Mouse (Mus musculus): Measurements from ENCODE around the gene Dusp18. TPM values are rescaled to one million over a fixed set of nuclear protein-coding genes. Genes with fewer than 3 reads are reported as not detected.

Gene Dusp18
- polyA plus RNA-seq (2014; fragmentation: Illumina TruSeq; extraction: RNeasy Lipid Tissue Mini Kit (QIAGEN cat#74804); ENCODE audit: low read depth, low replicate concordance) = 36.9 TPM

DNA sequence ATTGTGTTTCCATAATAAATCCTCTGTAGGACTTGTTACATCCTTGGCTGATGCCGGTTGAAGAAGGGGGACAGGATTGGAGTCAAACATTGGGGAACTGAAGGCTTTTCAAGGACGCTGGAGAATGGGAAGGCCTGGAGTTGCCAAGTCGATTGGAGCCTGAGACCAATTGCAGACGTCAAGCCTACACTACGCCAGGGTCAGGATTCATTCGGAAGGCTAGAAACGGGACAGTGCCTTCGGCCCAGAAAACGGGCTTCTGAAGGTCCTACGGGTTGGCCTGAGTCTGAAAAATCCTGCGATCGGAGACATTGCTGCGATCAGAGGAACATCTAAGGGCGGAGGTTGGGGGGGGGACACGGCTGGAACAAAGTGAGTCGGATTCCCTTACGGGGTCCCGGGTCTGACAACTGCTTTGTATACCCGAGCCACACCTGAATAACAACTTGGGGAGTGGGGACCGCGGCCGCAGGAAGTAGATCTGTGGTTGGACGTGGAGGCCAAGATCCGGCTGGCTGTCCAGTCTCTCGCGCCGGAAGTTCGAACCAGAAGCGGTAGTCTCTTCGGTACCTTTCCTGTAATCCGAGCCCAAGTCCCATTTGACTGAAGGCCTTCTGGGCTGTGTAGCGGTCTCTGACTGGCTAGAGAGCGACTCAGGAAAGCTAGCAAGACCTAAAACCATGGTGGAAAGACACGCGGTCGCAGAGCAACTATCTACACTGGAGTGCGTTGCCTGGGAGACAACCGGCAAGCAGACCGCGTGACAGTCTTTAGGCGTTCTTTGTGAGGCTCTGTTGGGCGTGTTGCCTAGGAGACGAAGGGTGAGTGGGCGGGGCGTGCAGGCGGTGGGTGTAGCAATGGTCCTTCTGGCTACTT is at the start of gene Dusp18, which contains the start of gene 4921536K21Rik:
Gene Dusp18, plus strand, starts transcription at position 835 of the 876 bp plus-strand sequence.
Gene 4921536K21Rik, minus strand, starts transcription at position 693 of the 876 bp plus-strand sequence.

DNA sequence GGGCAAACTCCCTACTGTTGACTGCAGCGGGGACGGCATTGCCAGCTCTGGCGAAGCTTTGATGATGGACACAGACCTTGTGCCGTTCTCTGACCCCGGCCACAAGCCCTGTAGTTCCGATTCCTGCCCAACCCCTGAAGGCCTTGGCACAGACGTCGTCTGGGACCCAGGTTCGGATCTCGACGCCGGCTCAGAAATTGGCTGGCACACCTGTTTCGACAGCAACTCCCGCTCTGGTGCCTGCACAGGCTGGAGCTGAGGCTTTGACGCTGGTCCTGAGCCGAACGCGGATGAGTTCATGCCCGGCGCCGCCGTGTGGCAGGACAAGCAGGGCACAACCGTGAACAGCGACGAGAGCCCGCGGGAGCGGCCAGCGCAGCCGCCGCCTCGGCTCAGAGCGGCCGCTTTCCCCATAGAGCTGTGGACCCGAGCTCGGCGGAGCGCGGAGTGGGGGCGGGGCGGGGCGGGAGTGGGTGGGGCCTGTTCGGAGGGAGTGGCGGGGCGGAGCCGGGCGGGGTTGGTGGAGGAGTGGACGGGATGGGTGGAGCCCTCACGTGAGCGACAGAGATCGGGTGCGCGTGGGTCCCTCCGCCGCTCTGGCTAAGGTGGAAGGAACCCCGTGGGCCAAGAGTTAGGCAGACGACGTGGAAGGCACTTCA is 31.5 kb upstream of the Dusp18 start, which contains the start of gene Osbp2:
Gene Osbp2, minus strand, starts transcription at position 450 of the 659 bp plus-strand sequence.

DNA sequence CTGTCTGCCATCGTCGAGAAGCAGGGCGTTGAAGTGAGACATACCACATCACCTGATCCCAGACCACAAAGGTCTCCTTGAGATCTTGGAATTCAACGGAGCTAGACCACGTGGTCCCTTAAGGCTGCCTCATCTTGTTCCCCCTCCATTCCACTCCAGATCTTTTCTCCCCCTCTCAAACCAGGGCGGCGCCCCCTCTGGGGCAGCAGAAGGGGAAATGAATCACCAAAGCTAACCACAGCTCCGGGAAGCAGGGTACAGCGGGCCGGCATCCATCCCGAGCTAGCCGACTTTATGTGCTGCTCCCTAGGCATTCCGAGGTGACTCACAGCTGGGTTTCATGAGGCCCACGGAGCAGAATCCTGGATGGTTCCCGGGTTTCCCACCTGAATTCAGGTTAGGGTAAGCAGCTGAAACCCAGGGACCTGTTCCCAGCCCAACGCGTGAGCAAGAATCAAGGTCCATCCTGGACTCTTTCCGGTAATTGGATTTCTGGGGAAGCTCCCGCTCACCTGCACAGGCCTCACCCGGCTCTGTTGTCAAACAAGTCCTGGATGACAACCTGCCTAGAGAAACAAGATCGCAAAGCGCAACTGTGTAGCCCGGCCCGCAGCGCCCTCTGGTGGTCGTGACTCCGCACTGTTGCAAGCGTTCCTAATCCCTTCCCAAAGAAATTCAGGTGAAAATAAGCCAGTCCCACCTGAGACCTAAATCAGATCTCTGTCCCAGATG is 19.2 kb downstream of the Dusp18 start, which contains the start of gene Slc35e4:
Gene Slc35e4, minus strand, starts transcription at position 556 of the 732 bp plus-strand sequence.

DNA sequence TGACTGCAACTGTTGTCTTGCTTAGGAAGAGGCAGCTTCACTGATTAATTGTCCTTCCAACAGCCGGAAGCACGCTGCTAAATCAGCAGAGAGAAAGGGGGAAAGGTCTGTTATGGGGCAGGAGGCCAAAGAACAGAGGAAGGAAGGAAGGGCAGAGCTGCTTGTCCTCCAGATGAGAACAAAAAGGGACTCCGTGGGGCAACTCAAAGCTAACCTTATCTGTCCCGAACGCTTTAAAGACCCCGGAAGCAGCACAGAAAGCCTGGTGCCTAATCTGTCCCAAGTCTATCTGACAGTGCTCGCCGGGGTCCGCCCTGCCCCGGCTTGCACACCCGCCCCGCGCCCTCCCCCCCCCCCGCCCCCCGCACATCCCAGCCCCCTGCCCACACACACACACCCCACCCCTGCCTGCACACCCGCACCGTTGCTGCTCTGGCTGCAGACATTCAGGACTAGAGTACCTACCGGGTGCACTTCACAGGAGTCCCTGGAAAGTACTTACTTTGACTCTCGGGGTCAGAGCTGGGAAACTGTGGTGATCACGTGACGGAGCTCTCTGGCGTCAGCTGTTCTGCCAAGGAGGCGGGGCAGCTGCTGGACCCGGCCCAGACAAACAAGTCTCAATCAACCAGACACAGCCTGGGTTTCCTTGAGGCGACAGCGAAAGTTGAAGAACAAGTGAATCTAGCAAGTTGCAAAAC is 36.6 kb downstream of the Dusp18 start, which contains the start of gene Tcn2:
Gene Tcn2, minus strand, starts transcription at position 649 of the 701 bp plus-strand sequence.

Other genes starting within 250 kb of the Dusp18 start
- gene Morc2a, start 246.0 kb upstream of the Dusp18 start, polyA plus RNA-seq (2014; fragmentation: Illumina TruSeq; extraction: RNeasy Lipid Tissue Mini Kit (QIAGEN cat#74804); ENCODE audit: low read depth, low replicate concordance) = 19.4 TPM
- gene Osbp2, start 31.3 kb upstream of the Dusp18 start, polyA plus RNA-seq (2014; fragmentation: Illumina TruSeq; extraction: RNeasy Lipid Tissue Mini Kit (QIAGEN cat#74804); ENCODE audit: low read depth, low replicate concordance) = 17.2 TPM
- gene 4921536K21Rik, start 142 bp upstream of the Dusp18 start, polyA plus RNA-seq (2014; fragmentation: Illumina TruSeq; extraction: RNeasy Lipid Tissue Mini Kit (QIAGEN cat#74804); ENCODE audit: low read depth, low replicate concordance) = 0.45 TPM
- gene Slc35e4, start 19.4 kb downstream of the Dusp18 start, polyA plus RNA-seq (2014; fragmentation: Illumina TruSeq; extraction: RNeasy Lipid Tissue Mini Kit (QIAGEN cat#74804); ENCODE audit: low read depth, low replicate concordance) = 4.1 TPM
- 54.6 TPM for gene Tcn2, start 36.9 kb downstream of the Dusp18 start, polyA plus RNA-seq (2014; fragmentation: Illumina TruSeq; extraction: RNeasy Lipid Tissue Mini Kit (QIAGEN cat#74804); ENCODE audit: low read depth, low replicate concordance)
- 24.7 TPM for gene Pes1, start 68.7 kb downstream of the Dusp18 start, polyA plus RNA-seq (2014; fragmentation: Illumina TruSeq; extraction: RNeasy Lipid Tissue Mini Kit (QIAGEN cat#74804); ENCODE audit: low read depth, low replicate concordance)
- gene 4930556J24Rik, start 81.5 kb downstream of the Dusp18 start, polyA plus RNA-seq (2014; fragmentation: Illumina TruSeq; extraction: RNeasy Lipid Tissue Mini Kit (QIAGEN cat#74804); ENCODE audit: low read depth, low replicate concordance) = not detected
- gene Gal3st1, start 88.4 kb downstream of the Dusp18 start, polyA plus RNA-seq (2014; fragmentation: Illumina TruSeq; extraction: RNeasy Lipid Tissue Mini Kit (QIAGEN cat#74804); ENCODE audit: low read depth, low replicate concordance) = not detected
- 0.29 TPM for gene Sec14l4, start 136.2 kb downstream of the Dusp18 start, polyA plus RNA-seq (2014; fragmentation: Illumina TruSeq; extraction: RNeasy Lipid Tissue Mini Kit (QIAGEN cat#74804); ENCODE audit: low read depth, low replicate concordance)
- gene Sec14l3, start 169.6 kb downstream of the Dusp18 start, polyA plus RNA-seq (2014; fragmentation: Illumina TruSeq; extraction: RNeasy Lipid Tissue Mini Kit (QIAGEN cat#74804); ENCODE audit: low read depth, low replicate concordance) = not detected
- gene Mtfp1, start 200.2 kb downstream of the Dusp18 start, polyA plus RNA-seq (2014; fragmentation: Illumina TruSeq; extraction: RNeasy Lipid Tissue Mini Kit (QIAGEN cat#74804); ENCODE audit: low read depth, low replicate concordance) = 152 TPM
- 0.71 TPM for gene Sec14l2, start 228.2 kb downstream of the Dusp18 start, polyA plus RNA-seq (2014; fragmentation: Illumina TruSeq; extraction: RNeasy Lipid Tissue Mini Kit (QIAGEN cat#74804); ENCODE audit: low read depth, low replicate concordance)
- gene Rnf215, start 240.0 kb downstream of the Dusp18 start, polyA plus RNA-seq (2014; fragmentation: Illumina TruSeq; extraction: RNeasy Lipid Tissue Mini Kit (QIAGEN cat#74804); ENCODE audit: low read depth, low replicate concordance) = 19.4 TPM

Data from heart, adult 10 weeks (tissue).